Mouse (Mus musculus) spleen, adult 2 months (tissue): ENCODE results near the gene Gsg1. TPM values are rescaled to one million over a fixed set of nuclear protein-coding genes. Genes with fewer than 3 reads are reported as not detected.

ENCODE experiments used
- DNase-seq, 2 experiments: peaks; one replicate each; pipeline versions ENCODE4 v3.0.0 to v3.0.0-alpha.2; 2012 to 2021; ENCODE audit warnings: low spot score in 2 of 2, low read depth in 1 of 2
- H3K27ac ChIP-seq: fragments of 200-500 bp; 2 replicates; pipeline ENCODE4 v1.5.1; 2012; ENCODE audit warnings: low read length, inconsistent platforms; ENCODE audit not compliant: insufficient read depth
- H3K27me3 ChIP-seq: fragments of 200-500 bp; 2 replicates; pipeline ENCODE4 v1.6.1; 2012; ENCODE audit warnings: mild to moderate bottlenecking, moderate library complexity, low read length, inconsistent platforms; ENCODE audit not compliant: control insufficient read depth, insufficient read depth
- H3K36me3 ChIP-seq: fragments of 200-500 bp; 2 replicates; pipeline ENCODE4 v1.6.1; 2012; ENCODE audit warnings: mild to moderate bottlenecking, low read length, inconsistent platforms; ENCODE audit not compliant: control insufficient read depth, insufficient read depth
- H3K4me1 ChIP-seq: fragments of 200-500 bp; 2 replicates; pipeline ENCODE4 v1.6.1; 2011; ENCODE audit warnings: inconsistent platforms; ENCODE audit not compliant: control insufficient read depth, insufficient read depth, insufficient read length
- H3K4me3 ChIP-seq: fragments of 200-500 bp; 2 replicates; pipeline ENCODE4 v1.5.1; 2011; ENCODE audit warnings: mild to moderate bottlenecking, inconsistent platforms; ENCODE audit not compliant: insufficient read depth, insufficient read length; ENCODE audit errors: extremely low read depth
- CTCF ChIP-seq: fragments of 200-500 bp; IDR thresholded peaks from 2 replicates; pipeline ENCODE4 v1.5.1; 2011; ENCODE audit warnings: mild to moderate bottlenecking, inconsistent platforms; ENCODE audit not compliant: insufficient read depth, insufficient read length, insufficient replicate concordance; ENCODE audit errors: extremely low read depth
- POLR2A ChIP-seq: fragments of 200-500 bp; IDR thresholded peaks from 2 replicates; pipeline ENCODE4 v1.6.1; 2011; ENCODE audit warnings: low read depth, low read length, inconsistent platforms
- WGBS: fragments of 180-500 bp; shearing (Covaris S2); methylation state at CpG from one replicate; pipeline ENCODE4 v1.1.7; 2018; 5-methylcytosine and 5-hydroxymethylcytosine counted together
- polyA plus RNA-seq: library from polyadenylated mRNA; depleted of rRNA; stranded (reverse); fragments of >200 nt; gene quantifications from 2 replicates; pipeline ENCODE4 v1.2.3, GENCODE M21; 2012

The Gsg1 gene
- polyA plus RNA-seq, 1 experiment: 0.83 TPM

DNA sequence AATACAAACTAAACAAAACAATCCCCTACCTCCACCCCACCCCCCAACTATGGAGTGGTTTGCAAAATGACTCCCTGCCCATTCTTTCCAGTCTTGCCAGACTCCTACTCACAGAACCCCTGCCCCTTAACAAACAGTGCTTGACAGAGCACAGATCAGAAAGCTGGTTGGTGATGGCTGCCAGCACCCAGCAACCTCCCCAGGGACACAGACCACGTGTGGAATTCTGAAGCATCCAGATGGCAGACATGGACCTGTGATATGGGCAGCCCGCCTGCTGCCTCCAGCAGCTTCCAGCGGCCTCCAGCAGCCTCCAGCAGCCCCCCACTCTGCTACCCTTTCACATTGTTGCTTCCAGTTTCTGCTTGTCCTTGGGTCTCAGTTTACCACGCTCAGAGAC lies 21.1 kb upstream of the Gsg1 start:
- TF ChIP-seq CTCF (no peak), POLR2A (no peak)
- DNase-seq: no peak
- Histone ChIP-seq H3K27me3 (no peaks in the 10 kb centered on the region), H3K4me3 (no peak overlapping the region), H3K27ac (no peak overlapping the region), H3K4me1 (peaks cover 5% of the 10 kb centered on the region; the same call in 1 of the 2 replicates), H3K36me3 (no peaks in the 10 kb centered on the region)
- 86% methylated on average over 4 of the region's 4 CpGs for WGBS

DNA sequence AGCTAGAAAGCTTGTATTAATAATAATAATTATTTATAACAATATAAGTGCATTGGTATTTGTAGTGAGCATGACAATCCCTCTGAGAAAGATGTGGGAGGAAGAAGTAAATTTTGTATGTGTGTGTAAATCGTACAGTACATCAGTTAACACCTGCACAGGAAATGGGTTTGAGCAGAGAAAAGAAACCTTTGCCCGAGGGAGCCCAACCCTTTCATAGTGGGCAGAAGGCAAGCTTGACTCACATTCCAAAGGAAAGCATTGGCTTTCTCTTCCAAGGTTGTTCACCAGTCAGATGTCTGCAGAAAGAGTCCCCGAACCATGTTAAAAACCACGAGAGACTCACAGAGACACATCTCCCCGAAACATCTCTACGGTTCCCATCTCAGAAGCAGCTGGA lies 18.9 kb upstream of the Gsg1 start:
- H3K4me1 ChIP-seq: peaks cover 5% of the 10 kb centered on the region; the same call in 1 of the 2 replicates
- no peak overlapping the region for H3K4me3 ChIP-seq
- WGBS: 29% methylated on average over 6 of the region's 6 CpGs
- H3K36me3 ChIP-seq: no peaks in the 10 kb centered on the region
- no peak overlapping the region for H3K27ac ChIP-seq
- no peaks in the 10 kb centered on the region for H3K27me3 ChIP-seq
- TF ChIP-seq CTCF (no peak), POLR2A (no peak)
- DNase-seq: no peak

DNA sequence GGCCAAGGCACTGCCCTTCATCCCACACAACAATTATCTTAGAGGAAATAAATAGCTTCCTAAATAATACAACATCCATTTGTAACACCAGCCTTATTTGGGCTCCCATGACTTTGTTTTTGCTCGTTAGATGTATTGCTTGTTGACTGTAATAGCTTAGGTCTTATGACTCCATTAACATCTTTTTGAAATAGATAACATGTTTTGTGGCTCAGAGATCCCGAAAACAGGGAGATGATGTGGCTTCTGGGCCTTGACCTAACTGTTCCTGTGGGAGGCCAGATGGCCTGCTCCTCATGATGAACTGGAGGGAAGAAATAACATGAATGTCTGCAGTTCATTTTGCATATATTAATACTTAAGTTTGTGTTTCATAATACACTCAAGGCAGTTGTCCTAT lies 17.6 kb upstream of the Gsg1 start:
- no peak overlapping the region for H3K27ac ChIP-seq
- DNase-seq: no peak
- TF ChIP-seq CTCF: no peak
- no peak for TF ChIP-seq POLR2A
- no peaks in the 10 kb centered on the region for H3K27me3 ChIP-seq
- no peaks in the 10 kb centered on the region for H3K36me3 ChIP-seq
- no peak overlapping the region for H3K4me3 ChIP-seq
- 51% methylated on average over 2 of the region's 2 CpGs for WGBS
- peaks cover 5% of the 10 kb centered on the region; the same call in 1 of the 2 replicates for H3K4me1 ChIP-seq

DNA sequence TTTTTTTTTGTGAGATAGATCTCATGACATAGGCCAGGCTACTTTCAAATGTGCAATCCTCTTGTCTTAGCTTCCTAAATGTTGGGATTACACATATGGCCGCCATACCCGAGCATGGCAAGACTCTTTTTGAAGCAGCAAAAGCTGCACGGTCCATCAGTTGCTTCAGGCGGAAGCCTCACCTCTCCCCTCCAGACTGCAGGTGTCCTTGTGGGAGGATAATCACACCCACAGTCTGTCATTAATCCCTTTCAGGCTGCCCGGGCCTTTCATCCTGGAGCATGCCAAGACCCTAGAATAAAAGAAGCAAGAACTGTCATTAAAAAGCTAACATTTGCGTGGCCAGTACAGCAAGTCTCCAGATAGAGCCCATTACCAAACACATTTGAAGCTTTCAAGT lies 15.5 kb upstream of the Gsg1 start:
- no peaks in the 10 kb centered on the region for H3K27me3 ChIP-seq
- 74% methylated on average over 6 of the region's 6 CpGs for WGBS
- DNase-seq: no peak
- H3K4me1 ChIP-seq: peaks cover 5% of the 10 kb centered on the region; the same call in 1 of the 2 replicates
- H3K27ac ChIP-seq: no peak overlapping the region
- H3K36me3 ChIP-seq: no peaks in the 10 kb centered on the region
- TF ChIP-seq CTCF (no peak), POLR2A (no peak)
- no peak overlapping the region for H3K4me3 ChIP-seq

DNA sequence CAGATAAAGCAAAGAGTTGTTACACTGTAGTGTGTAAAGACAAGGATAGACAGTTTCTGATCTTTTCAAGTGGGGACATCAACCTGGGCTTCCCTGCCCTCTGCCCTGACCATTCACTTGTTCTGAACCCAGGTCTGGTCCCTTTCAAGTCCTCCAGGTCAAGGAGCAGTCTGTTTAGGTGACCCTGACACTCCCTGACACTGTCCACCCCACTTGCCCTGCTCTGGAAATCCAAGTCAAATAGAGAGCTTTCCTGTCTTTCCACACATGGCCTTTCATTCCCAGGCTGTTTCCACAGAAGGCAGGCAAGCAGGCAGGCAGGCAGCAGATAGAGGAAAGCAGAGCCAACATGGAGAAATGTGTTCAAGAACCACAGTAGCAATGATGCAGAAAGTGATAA lies 14.2 kb upstream of the Gsg1 start:
- H3K27me3 ChIP-seq: no peaks in the 10 kb centered on the region
- no peak for DNase-seq
- peaks cover under 1% of the 10 kb centered on the region; the same call in 1 of the 2 replicates for H3K4me1 ChIP-seq
- H3K27ac ChIP-seq: no peak overlapping the region
- no peak overlapping the region for H3K4me3 ChIP-seq
- no peak for TF ChIP-seq CTCF
- TF ChIP-seq POLR2A: no peak
- no peaks in the 10 kb centered on the region for H3K36me3 ChIP-seq

DNA sequence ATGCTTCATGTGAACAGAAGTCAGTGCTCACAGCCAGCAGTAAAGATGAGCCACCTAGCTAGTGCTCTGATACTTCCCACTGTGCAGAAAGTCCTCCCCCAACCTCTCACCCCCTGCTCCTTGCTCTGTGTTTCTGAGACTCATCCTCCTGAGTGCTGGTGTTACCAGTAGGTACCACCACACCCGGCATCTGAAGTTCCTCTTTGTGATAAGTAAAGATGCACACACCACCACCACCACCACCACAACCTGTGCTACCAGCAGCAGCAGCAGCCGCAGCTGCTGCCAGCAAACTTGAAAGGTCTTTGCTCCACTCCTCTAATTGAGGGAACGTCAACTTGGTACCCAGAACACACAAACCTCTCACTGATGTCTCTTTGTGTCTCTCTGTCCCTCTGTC lies 13.1 kb upstream of the Gsg1 start:
- DNase-seq: no peak
- TF ChIP-seq CTCF (no peak), POLR2A (no peak)
- WGBS: 32% methylated on average over 3 of the region's 3 CpGs
- Histone ChIP-seq H3K4me3 (no peak overlapping the region), H3K4me1 (no peaks in the 10 kb centered on the region), H3K36me3 (no peaks in the 10 kb centered on the region), H3K27ac (no peak overlapping the region), H3K27me3 (no peaks in the 10 kb centered on the region)

DNA sequence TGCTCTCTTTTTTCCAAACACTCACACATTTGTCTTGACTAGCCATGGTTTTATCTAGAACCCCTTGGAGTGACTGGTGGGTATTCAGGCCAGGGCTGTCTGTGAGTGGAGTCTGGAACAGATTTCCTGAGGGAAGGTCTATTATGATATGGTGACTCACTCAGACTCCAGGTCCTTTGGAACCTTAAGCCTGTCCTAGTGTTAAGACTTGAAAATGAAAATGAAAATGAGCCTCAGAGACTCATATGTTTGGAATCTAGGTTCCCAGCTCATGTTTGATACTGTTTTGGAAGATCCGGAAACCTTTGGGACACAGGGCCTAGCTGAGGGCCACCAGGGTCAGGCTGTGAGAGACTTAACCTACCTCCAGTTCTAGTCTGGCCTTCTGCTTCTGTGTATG lies 11.9 kb upstream of the Gsg1 start:
- H3K27ac ChIP-seq: no peak overlapping the region
- no peak for DNase-seq
- no peaks in the 10 kb centered on the region for H3K36me3 ChIP-seq
- H3K4me1 ChIP-seq: no peaks in the 10 kb centered on the region
- no peaks in the 10 kb centered on the region for H3K27me3 ChIP-seq
- TF ChIP-seq CTCF (no peak), POLR2A (no peak)
- H3K4me3 ChIP-seq: no peak overlapping the region
- WGBS: 92% methylated on average over 1 of the region's 1 CpGs

DNA sequence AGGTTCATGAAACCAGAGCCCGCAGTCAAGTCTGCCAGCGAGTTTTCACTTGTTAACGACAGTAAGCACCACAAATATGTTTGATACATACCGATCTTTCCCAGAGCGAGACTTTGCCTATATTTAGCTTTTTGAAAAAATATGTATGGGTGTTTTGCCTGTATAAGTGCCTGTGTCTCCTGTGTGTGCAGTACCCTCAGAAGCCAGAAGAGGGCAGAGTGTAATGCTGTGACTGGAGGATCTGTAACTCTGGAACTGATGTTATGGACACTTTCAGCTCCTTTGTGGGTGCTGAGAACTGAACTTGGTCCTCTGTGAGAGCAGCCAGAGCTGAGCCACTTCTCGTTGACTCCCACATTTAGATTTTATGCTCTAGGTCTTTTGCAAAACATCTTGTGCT lies 10.0 kb upstream of the Gsg1 start:
- H3K4me3 ChIP-seq: no peak overlapping the region
- no peak for TF ChIP-seq POLR2A
- no peak for TF ChIP-seq CTCF
- WGBS: 95% methylated on average over 6 of the region's 6 CpGs
- no peaks in the 10 kb centered on the region for H3K36me3 ChIP-seq
- no peak for DNase-seq
- H3K27me3 ChIP-seq: no peaks in the 10 kb centered on the region
- no peak overlapping the region for H3K27ac ChIP-seq
- H3K4me1 ChIP-seq: no peaks in the 10 kb centered on the region
